Mouse (Mus musculus) cerebellum, adult 2 months (tissue): ENCODE results near the gene Cpne8.

Experiments used
- CTCF ChIP-seq: fragments of 200-500 bp; IDR thresholded peaks from 2 replicates; pipeline ENCODE4 v1.5.1; 2011; ENCODE audit warnings: low read depth, mild to moderate bottlenecking, control low read depth, low read length, moderate library complexity, borderline replicate concordance; ENCODE audit not compliant: insufficient read depth
- POLR2A ChIP-seq: fragments of 200-500 bp; IDR thresholded peaks from 2 replicates; pipeline ENCODE4 v1.6.1; 2011; ENCODE audit warnings: low read length, control low read depth, borderline replicate concordance; ENCODE audit not compliant: insufficient read depth

GRCm38 (mm10) chr15:90548589-90548988 lies 130.6 kb downstream of the Cpne8 start:
- TF ChIP-seq POLR2A (no peak), CTCF (no peak)
